Mouse (Mus musculus) lung, embryonic 16.5 days (tissue): ENCODE measurements at regions not wholly inside any gene's neighbourhood (a gene's known extent, or its start where the extent isn't known, plus 50 kb on each side); places are given as distances from the start of the nearest gene placed in this dataset.

ENCODE experiments used
- ATAC-seq: fragments of 200-750 bp; cut with Nextera tagmentation; 2 replicates; pipeline ENCODE4 v1.8.0; 2017; ENCODE audit warnings: low read depth, mild to moderate bottlenecking, moderate library complexity
- H3K27ac ChIP-seq: fragments of 300-500 bp; sonication (generic); 2 replicates; pipeline ENCODE4 v1.5.1; 2014; ENCODE audit warnings: mild to moderate bottlenecking, control low read depth, low read length
- H3K27me3 ChIP-seq: fragments of 300-500 bp; sonication (generic); 2 replicates; pipeline ENCODE4 v1.6.1; 2014; ENCODE audit warnings: low read depth, low read length, mixed read lengths; ENCODE audit not compliant: control insufficient read depth, insufficient read depth
- H3K36me3 ChIP-seq: fragments of 300-500 bp; sonication (generic); 2 replicates; pipeline ENCODE4 v1.6.1; 2014; ENCODE audit warnings: low read length; ENCODE audit not compliant: control insufficient read depth, insufficient read depth
- H3K4me1 ChIP-seq: fragments of 300-500 bp; sonication (generic); replicated peaks from 2 replicates; pipeline ENCODE4 v1.6.1; 2014; ENCODE audit warnings: low read length, mixed read lengths; ENCODE audit not compliant: control insufficient read depth, insufficient read depth
- H3K4me2 ChIP-seq: fragments of 300-500 bp; sonication (generic); 2 replicates; pipeline ENCODE4 v1.6.1; 2014; ENCODE audit warnings: low read depth, low read length, control low read depth
- H3K4me3 ChIP-seq: fragments of 300-500 bp; sonication (generic); 2 replicates; pipeline ENCODE4 v1.5.1; 2014; ENCODE audit warnings: mild to moderate bottlenecking, low read length, control low read depth
- H3K9ac ChIP-seq: fragments of 300-500 bp; sonication (generic); 2 replicates; pipeline ENCODE4 v1.6.1; 2014; ENCODE audit warnings: low read length, control low read depth
- H3K9me3 ChIP-seq: fragments of 300-500 bp; sonication (generic); 2 replicates; pipeline ENCODE4 v1.6.1; 2016; ENCODE audit warnings: low read length; ENCODE audit not compliant: control insufficient read depth
- WGBS: fragments of 180-500 bp; shearing (Covaris S2); extraction: QIAGEN DNeasy Blood & Tissue Kit; methylation state at CpG from one replicate; pipeline ENCODE4 v1.1.7; 2014; 5-methylcytosine and 5-hydroxymethylcytosine counted together

GRCm38 (mm10) chr8:36018993-36019753, 253.6 kb downstream of the Gm19410 start:
- 78% methylated on average over 15 of the region's 15 CpGs for WGBS

GRCm38 (mm10) chr8:36019895-36020294, 254.3 kb downstream of the Gm19410 start:
- no peak for ATAC-seq
- 90% methylated on average over 7 of the region's 7 CpGs for WGBS
- no peak overlapping the region for H3K4me3 ChIP-seq

More at GRCm38 (mm10) chr8:36018993-36019753, 253.6 kb downstream of the Gm19410 start:
- Histone ChIP-seq H3K27ac (no peak overlapping the region), H3K4me1 (no peaks in the 10 kb centered on the region), H3K9me3 (no peaks in the 10 kb centered on the region), H3K4me3 (no peak overlapping the region), H3K27me3 (no peaks in the 10 kb centered on the region), H3K36me3 (no peaks in the 10 kb centered on the region), H3K9ac (no peak overlapping the region), H3K4me2 (no peak overlapping the region)
- ATAC-seq: no peak

DNA sequence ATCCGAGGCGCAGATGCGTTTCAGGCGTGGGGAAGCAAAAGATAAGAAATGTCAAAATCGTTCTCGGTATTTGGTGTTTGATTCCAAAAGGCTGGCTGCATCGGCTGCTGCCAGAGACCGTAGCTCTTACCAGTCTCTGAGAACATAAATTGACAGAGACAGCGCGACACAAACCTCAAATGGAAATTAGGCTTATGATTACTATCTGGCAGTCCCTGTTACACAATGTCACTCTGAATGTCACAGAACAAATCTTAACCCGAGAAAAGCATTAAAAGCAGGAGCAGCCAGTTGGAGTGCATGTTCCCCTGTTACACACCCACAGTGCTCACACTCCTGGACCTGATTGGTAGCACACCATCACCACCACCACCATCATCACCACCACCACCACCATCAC, 262.0 kb downstream of the Gm19410 start:
- WGBS: 42% methylated on average over 11 of the region's 11 CpGs
- ATAC-seq: no peak
- no peak overlapping the region for H3K4me2 ChIP-seq
- no peaks in the 10 kb centered on the region for H3K36me3 ChIP-seq
- no peak overlapping the region for H3K27ac ChIP-seq
- H3K4me3 ChIP-seq: no peak overlapping the region
- no peaks in the 10 kb centered on the region for H3K9me3 ChIP-seq
- H3K27me3 ChIP-seq: no peaks in the 10 kb centered on the region
- peaks cover 6% of the 10 kb centered on the region; the same call in 1 of the 2 replicates for H3K4me1 ChIP-seq
- H3K9ac ChIP-seq: no peak overlapping the region

More at GRCm38 (mm10) chr8:36019895-36020294, 254.3 kb downstream of the Gm19410 start:
- Histone ChIP-seq H3K4me2 (no peak overlapping the region), H3K9ac (no peak overlapping the region), H3K36me3 (no peaks in the 10 kb centered on the region), H3K4me1 (no peaks in the 10 kb centered on the region), H3K27me3 (no peaks in the 10 kb centered on the region), H3K9me3 (no peaks in the 10 kb centered on the region), H3K27ac (no peak overlapping the region)

- no peak for ATAC-seq
- Histone ChIP-seq H3K9me3 (no peaks in the 10 kb centered on the region), H3K4me2 (no peak overlapping the region), H3K27me3 (no peaks in the 10 kb centered on the region), H3K4me3 (no peak overlapping the region), H3K27ac (no peak overlapping the region), H3K36me3 (no peaks in the 10 kb centered on the region), H3K9ac (no peak overlapping the region), H3K4me1 (peaks cover 6% of the 10 kb centered on the region; the same call in 1 of the 2 replicates)
- WGBS: 75% methylated on average over 9 of the region's 9 CpGs
Observed at GRCm38 (mm10) chr8:36028121-36028955, 262.7 kb downstream of the Gm19410 start.

DNA sequence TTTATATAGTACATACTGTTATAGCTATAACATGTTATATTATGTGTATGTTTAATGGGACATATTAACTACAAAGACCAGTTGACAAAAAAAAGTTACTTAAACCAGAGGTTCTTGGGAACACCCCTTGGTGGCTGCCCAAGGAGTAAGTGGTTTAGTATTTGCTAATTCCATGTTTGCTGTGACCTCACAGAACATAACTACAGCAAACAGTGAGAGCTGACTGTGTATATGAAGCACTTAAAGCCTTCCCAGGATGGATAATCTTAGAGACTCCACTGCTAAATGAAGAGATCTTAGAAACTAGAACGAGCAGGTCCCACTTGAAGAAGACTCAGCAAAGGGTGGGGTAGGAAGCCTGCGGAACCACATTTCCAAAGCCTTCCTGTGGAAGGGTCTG, 263.9 kb downstream of the Gm19410 start:
- H3K36me3 ChIP-seq: no peaks in the 10 kb centered on the region
- no peak overlapping the region for H3K9ac ChIP-seq
- ATAC-seq: peak; percentile 23; the same call in 1 of the 2 replicates
- H3K27me3 ChIP-seq: no peaks in the 10 kb centered on the region
- 57% methylated on average over 2 of the region's 2 CpGs for WGBS
- no peak overlapping the region for H3K4me2 ChIP-seq
- no peaks in the 10 kb centered on the region for H3K9me3 ChIP-seq
- no peak overlapping the region for H3K27ac ChIP-seq
- H3K4me3 ChIP-seq: no peak overlapping the region
- peaks cover 6% of the 10 kb centered on the region; the same call in 1 of the 2 replicates for H3K4me1 ChIP-seq

DNA sequence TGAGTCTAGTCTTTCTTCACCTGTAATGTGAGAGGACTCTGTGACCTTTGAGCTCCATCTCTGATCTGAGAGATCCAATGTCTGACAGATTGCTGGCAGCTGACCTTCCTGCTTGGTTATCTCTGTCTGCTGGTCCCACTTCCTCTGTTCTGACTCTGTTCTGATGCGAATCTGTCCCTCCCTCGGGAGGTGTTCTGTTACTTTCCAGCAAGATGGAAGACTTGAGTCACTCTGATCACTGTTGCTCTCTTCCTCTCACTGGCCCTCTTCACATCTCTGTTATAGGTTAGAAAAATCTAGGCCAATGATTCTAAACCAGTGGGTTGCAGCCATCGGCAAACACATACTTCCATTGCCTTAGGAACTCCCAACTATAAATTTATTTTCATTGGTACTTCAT, 264.6 kb downstream of the Gm19410 start:
- Histone ChIP-seq H3K4me3 (no peak overlapping the region), H3K4me1 (peaks cover 6% of the 10 kb centered on the region; the same call in 1 of the 2 replicates), H3K9ac (no peak overlapping the region), H3K9me3 (no peaks in the 10 kb centered on the region), H3K27me3 (no peaks in the 10 kb centered on the region), H3K4me2 (no peak overlapping the region), H3K36me3 (no peaks in the 10 kb centered on the region), H3K27ac (no peak overlapping the region)
- no peak for ATAC-seq
- 69% methylated on average over 3 of the region's 3 CpGs for WGBS

GRCm38 (mm10) chr8:36031966-36032719, 266.6 kb downstream of the Gm19410 start:
- 74% methylated on average over 10 of the region's 10 CpGs for WGBS
- Histone ChIP-seq H3K4me1 (peaks cover 9% of the 10 kb centered on the region; the same call in 1 of the 2 replicates), H3K27ac (no peak overlapping the region), H3K9ac (no peak overlapping the region), H3K4me3 (no peak overlapping the region), H3K36me3 (no peaks in the 10 kb centered on the region), H3K9me3 (no peaks in the 10 kb centered on the region), H3K4me2 (no peak overlapping the region), H3K27me3 (no peaks in the 10 kb centered on the region)
- ATAC-seq: no peak

- 81% methylated on average over 7 of the region's 7 CpGs for WGBS
Observed at GRCm38 (mm10) chr8:36035339-36035738, 269.7 kb downstream of the Gm19410 start.

More at GRCm38 (mm10) chr8:36035339-36035738, 269.7 kb downstream of the Gm19410 start:
- Histone ChIP-seq H3K4me2 (no peak overlapping the region), H3K27me3 (no peaks in the 10 kb centered on the region), H3K9ac (no peak overlapping the region), H3K9me3 (0 out of 2 replicates have a peak, but pooled peaks cover 3% of the 10 kb centered on the region), H3K27ac (no peak overlapping the region), H3K4me3 (no peak overlapping the region), H3K36me3 (no peaks in the 10 kb centered on the region), H3K4me1 (peaks cover 3% of the 10 kb centered on the region; the same call in 1 of the 2 replicates)
- no peak for ATAC-seq
